Mouse (Mus musculus): ENCODE data around the gene Smtnl1.

Smtnl1 gene

GRCm38 (mm10) chr2:84793871-84794270 is 28.6 kb downstream of the Smtnl1 start:
- DNase-seq (ENCODE audit: low spot score) = no peak

- no peak for DNase-seq (ENCODE audit: low spot score)
Observed at GRCm38 (mm10) chr2:84793154-84793553, 29.3 kb downstream of the Smtnl1 start.

- DNase-seq (ENCODE audit: low spot score) = no peak
Observed at GRCm38 (mm10) chr2:84792516-84792915, 29.9 kb downstream of the Smtnl1 start.

- no peak for DNase-seq (ENCODE audit: low spot score)
Observed at GRCm38 (mm10) chr2:84790418-84790817, 32.0 kb downstream of the Smtnl1 start.

- no peak for DNase-seq (ENCODE audit: low spot score)
Observed at GRCm38 (mm10) chr2:84788316-84788715, 34.1 kb downstream of the Smtnl1 start.

GRCm38 (mm10) chr2:84783840-84784566 is 38.4 kb downstream of the Smtnl1 start:
- no peak for DNase-seq (ENCODE audit: low spot score)

GRCm38 (mm10) chr2:84783315-84783714 is 39.1 kb downstream of the Smtnl1 start:
- DNase-seq (ENCODE audit: low spot score) = no peak

GRCm38 (mm10) chr2:84779210-84779609 is 43.2 kb downstream of the Smtnl1 start:
- no peak for DNase-seq (ENCODE audit: low spot score)

GRCm38 (mm10) chr2:84777706-84778105 is 44.7 kb downstream of the Smtnl1 start:
- DNase-seq (ENCODE audit: low spot score) = no peak

GRCm38 (mm10) chr2:84775665-84776064 is 46.8 kb downstream of the Smtnl1 start:
- no peak for DNase-seq (ENCODE audit: low spot score)

GRCm38 (mm10) chr2:84775241-84775640 is 47.2 kb downstream of the Smtnl1 start, which contains the start of gene Serping1:
TSS of gene Serping1 (minus strand) at chr2:84775444.
- DNase-seq (ENCODE audit: low spot score) = no peak

GRCm38 (mm10) chr2:84774751-84775150 is 47.7 kb downstream of the Smtnl1 start:
- peak; percentile 63 for DNase-seq (ENCODE audit: low spot score)

GRCm38 (mm10) chr2:84773195-84773594 is 49.3 kb downstream of the Smtnl1 start:
- DNase-seq (ENCODE audit: low spot score) = no peak

GRCm38 (mm10) chr2:84772454-84772853 is 50.0 kb downstream of the Smtnl1 start:
- DNase-seq (ENCODE audit: low spot score) = no peak

- DNase-seq (ENCODE audit: low spot score) = no peak
Observed at GRCm38 (mm10) chr2:84770501-84770900, 52.0 kb downstream of the Smtnl1 start.

GRCm38 (mm10) chr2:84762818-84763217 is 59.6 kb downstream of the Smtnl1 start:
- no peak for DNase-seq (ENCODE audit: low spot score)

GRCm38 (mm10) chr2:84762295-84762694 is 60.2 kb downstream of the Smtnl1 start:
- DNase-seq (ENCODE audit: low spot score) = no peak

- no peak for DNase-seq (ENCODE audit: low spot score)
Observed at GRCm38 (mm10) chr2:84761840-84762239, 60.6 kb downstream of the Smtnl1 start.

- no peak for DNase-seq (ENCODE audit: low spot score)
Observed at GRCm38 (mm10) chr2:84761309-84761708, 61.1 kb downstream of the Smtnl1 start.
